Mouse (Mus musculus) limb, embryonic 14.5 days (tissue): Measurements from ENCODE around the gene Tssk4. TPM values are rescaled to one million over a fixed set of nuclear protein-coding genes. Genes with fewer than 3 reads are reported as not detected.

Experiments
- ATAC-seq: fragments of 200-750 bp; cut with Nextera tagmentation; 2 replicates; pipeline ENCODE4 v1.8.0; 2017; ENCODE audit warnings: low read depth, moderate number of reproducible peaks, moderate TSS enrichment; ENCODE audit not compliant: low FRiP score
- DNase-seq: peaks from one replicate; pipeline ENCODE4 v3.0.0-alpha.2; 2015; ENCODE audit warnings: low spot score
- H3K27ac ChIP-seq: fragments of 300-500 bp; sonication (generic); replicated peaks from 2 replicates; pipeline ENCODE4 v1.5.1; 2014; ENCODE audit warnings: low read depth, mild to moderate bottlenecking, low read length, moderate library complexity, mixed read lengths
- H3K27me3 ChIP-seq: fragments of 300-500 bp; sonication (generic); 2 replicates; pipeline ENCODE4 v1.6.1; 2014; ENCODE audit warnings: low read length, mixed read lengths; ENCODE audit not compliant: control insufficient read depth, insufficient read depth
- H3K36me3 ChIP-seq: fragments of 300-500 bp; sonication (generic); 2 replicates; pipeline ENCODE4 v1.6.1; 2014; ENCODE audit warnings: mild to moderate bottlenecking, low read length, moderate library complexity, mixed read lengths; ENCODE audit not compliant: control insufficient read depth, insufficient read depth
- H3K4me1 ChIP-seq: fragments of 300-500 bp; sonication (generic); 2 replicates; pipeline ENCODE4 v1.6.1; 2014; ENCODE audit warnings: antibody characterized with exemption, low read length, mixed read lengths; ENCODE audit not compliant: control insufficient read depth, insufficient read depth
- H3K4me2 ChIP-seq: fragments of 300-500 bp; sonication (generic); replicated peaks from 2 replicates; pipeline ENCODE4 v1.6.1; 2014; ENCODE audit warnings: low read depth, mild to moderate bottlenecking, low read length, moderate library complexity; ENCODE audit not compliant: severe bottlenecking
- H3K4me3 ChIP-seq: fragments of 300-500 bp; sonication (generic); replicated peaks from 2 replicates; pipeline ENCODE4 v1.5.1; 2014; ENCODE audit warnings: low read length
- H3K9ac ChIP-seq: fragments of 300-500 bp; sonication (generic); 2 replicates; pipeline ENCODE4 v1.6.1; 2014; ENCODE audit warnings: mild to moderate bottlenecking, low read depth, low read length, moderate library complexity; ENCODE audit not compliant: severe bottlenecking
- H3K9me3 ChIP-seq: fragments of 300-500 bp; sonication (generic); 2 replicates; pipeline ENCODE4 v1.6.1; 2016; ENCODE audit warnings: low read length; ENCODE audit not compliant: control insufficient read depth
- POLR2A ChIP-seq: fragments of 200-500 bp; IDR thresholded peaks from 2 replicates; pipeline ENCODE4 v1.8.0; 2012; ENCODE audit warnings: inconsistent platforms, mild to moderate bottlenecking, moderate library complexity, borderline replicate concordance; ENCODE audit not compliant: insufficient read depth, insufficient read length; ENCODE audit errors: extremely low read depth
- WGBS: fragments of 180-500 bp; shearing (Covaris S2); extraction: QIAGEN DNeasy Blood & Tissue Kit; methylation state at CpG from one replicate; pipeline ENCODE4 v1.1.7; 2014; 5-methylcytosine and 5-hydroxymethylcytosine counted together
- polyA plus RNA-seq, 2 experiments: library from polyadenylated mRNA; depleted of rRNA in 1 of 2; stranded (reverse) in 1 of 2; unstranded in 1 of 2; fragments of >200 nt; fragmentation: Nextera tagmentation in 1 of 2; extraction: Ambion mirVana in 1 of 2; gene quantifications; 2 replicates each; pipeline versions ENCODE4 v1.2.1 to v1.2.3; 2012 to 2014

Gene Tssk4
- polyA plus RNA-seq, 2 experiments = 1.4 to 3.3 TPM

DNA sequence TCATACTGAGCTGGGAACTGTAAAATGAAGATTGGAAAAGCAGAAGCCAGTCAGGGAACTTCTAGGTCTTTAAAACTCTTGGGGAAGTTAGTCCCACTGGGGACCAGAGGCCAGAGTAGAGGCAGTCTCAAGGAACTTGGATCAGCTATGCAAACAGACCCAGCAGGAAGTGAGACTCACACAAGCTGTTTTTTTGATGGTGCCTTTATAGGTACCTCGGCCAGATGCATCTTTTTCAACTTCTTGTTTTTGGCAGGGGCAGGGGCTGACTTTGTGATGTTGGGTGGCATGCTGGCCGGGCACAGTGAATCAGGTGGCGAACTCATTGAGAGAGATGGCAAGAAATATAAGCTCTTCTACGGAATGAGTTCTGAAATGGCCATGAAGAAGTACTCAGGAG, 27.6 kb downstream of the Tssk4 start:
- Histone ChIP-seq H3K4me1 (peaks cover 9% of the 10 kb centered on the region), H3K9ac (no peak overlapping the region), H3K27ac (no peak overlapping the region), H3K9me3 (no peaks in the 10 kb centered on the region), H3K4me2 (no peak overlapping the region), H3K4me3 (no peak overlapping the region), H3K36me3 (peaks cover 58% of the 10 kb centered on the region), H3K27me3 (no peaks in the 10 kb centered on the region)
- 80% methylated on average over 4 of the region's 4 CpGs for WGBS
- TF ChIP-seq POLR2A = no peak
- DNase-seq (no peak), ATAC-seq (no peak)

- H3K36me3 ChIP-seq = peaks cover 43% of the 10 kb centered on the region
- peak; percentile 97 for ATAC-seq
- no peaks in the 10 kb centered on the region for H3K27me3 ChIP-seq
- H3K4me3 ChIP-seq = peak within 1 kb of the TSS; percentile 74
- no peaks in the 10 kb centered on the region for H3K9me3 ChIP-seq
- peak within 1 kb of the TSS; percentile 66 for H3K4me2 ChIP-seq
- H3K9ac ChIP-seq = peak within 1 kb of the TSS; percentile 74
- peak; percentile 97 for DNase-seq
- peak within 1 kb of the TSS; percentile 85 for H3K27ac ChIP-seq
- H3K4me1 ChIP-seq = peaks cover 3% of the 10 kb centered on the region; the same call in 1 of the 2 replicates
- WGBS = under 1% methylated on average over 60 of the region's 66 CpGs
- TF ChIP-seq POLR2A = 0 out of 2 replicates have a peak, but pooled peaks have one; percentile 39
Observed at GRCm38 (mm10) chr14:55681160-55682117, 31.5 kb downstream of the Tssk4 start, which contains the start of gene Tinf2. TSS of gene Tinf2 (minus strand) at chr14:55681820.

GRCm38 (mm10) chr14:55682118-55682493, 32.1 kb downstream of the Tssk4 start:
- H3K4me3 ChIP-seq = peak overlapping the region; percentile 74
- peak overlapping the region; percentile 74; the same call in 1 of the 2 replicates for H3K9ac ChIP-seq
- H3K4me1 ChIP-seq = peaks cover 3% of the 10 kb centered on the region; the same call in 1 of the 2 replicates
- DNase-seq = no peak
- ATAC-seq = no peak; the same call in 1 of the 2 replicates
- H3K27ac ChIP-seq = peak overlapping the region; percentile 85
- peak overlapping the region; percentile 66 for H3K4me2 ChIP-seq
- no peak for TF ChIP-seq POLR2A
- H3K36me3 ChIP-seq = peaks cover 36% of the 10 kb centered on the region
- no peaks in the 10 kb centered on the region for H3K27me3 ChIP-seq
- 14% methylated on average over 3 of the region's 3 CpGs for WGBS
- no peaks in the 10 kb centered on the region for H3K9me3 ChIP-seq

DNA sequence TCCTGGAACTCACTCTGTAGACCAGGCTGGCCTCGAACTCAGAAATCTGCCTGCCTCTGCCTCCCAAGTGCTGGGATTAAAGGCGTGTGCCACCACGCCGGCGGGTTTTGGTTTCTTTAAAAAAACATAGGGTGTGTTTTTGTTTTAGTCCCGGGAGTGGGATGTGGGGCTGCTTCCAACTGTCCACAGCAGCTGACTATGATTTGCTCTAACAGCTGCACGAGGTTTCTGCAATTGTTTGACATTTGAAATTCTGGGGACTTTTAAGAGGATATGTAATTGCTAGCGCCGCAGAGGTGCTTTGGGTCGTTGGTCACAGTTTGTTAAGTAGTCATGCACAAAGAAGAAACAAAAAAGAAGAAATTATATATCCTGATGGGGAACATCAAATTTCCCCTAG, 39.4 kb downstream of the Tssk4 start:
- no peaks in the 10 kb centered on the region for H3K36me3 ChIP-seq
- no peak overlapping the region for H3K27ac ChIP-seq
- H3K9me3 ChIP-seq = no peaks in the 10 kb centered on the region
- no peak overlapping the region for H3K9ac ChIP-seq
- no peak for DNase-seq
- H3K4me3 ChIP-seq = no peak overlapping the region
- no peak for ATAC-seq
- no peak for TF ChIP-seq POLR2A
- H3K27me3 ChIP-seq = no peaks in the 10 kb centered on the region
- WGBS = 70% methylated on average over 10 of the region's 10 CpGs
- no peaks in the 10 kb centered on the region for H3K4me1 ChIP-seq
- no peak overlapping the region for H3K4me2 ChIP-seq

DNA sequence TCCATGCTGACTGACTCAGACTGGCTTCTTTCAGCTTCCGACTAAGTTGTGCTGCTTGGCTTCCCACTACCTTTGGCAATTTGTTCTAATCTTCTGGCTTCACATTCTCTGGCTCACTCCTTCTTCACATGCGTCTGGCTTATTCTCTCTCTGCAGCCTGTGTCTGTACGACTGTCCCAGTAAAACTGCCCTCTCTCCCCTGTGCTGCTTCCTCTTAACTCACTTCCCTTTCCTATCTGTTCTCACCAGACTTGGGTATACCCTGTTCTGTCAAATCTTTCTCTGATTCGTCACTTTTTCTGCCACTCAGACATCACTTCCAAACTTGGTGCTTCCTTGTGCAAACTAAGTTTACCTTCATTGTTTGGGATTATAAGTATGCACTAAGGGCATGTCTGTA, 47.2 kb downstream of the Tssk4 start:
- 85% methylated on average over 4 of the region's 4 CpGs for WGBS
- Histone ChIP-seq H3K27me3 (no peaks in the 10 kb centered on the region), H3K9me3 (no peaks in the 10 kb centered on the region), H3K36me3 (no peaks in the 10 kb centered on the region), H3K27ac (no peak overlapping the region), H3K9ac (no peak overlapping the region), H3K4me3 (no peak overlapping the region), H3K4me1 (no peaks in the 10 kb centered on the region), H3K4me2 (no peak overlapping the region)
- TF ChIP-seq POLR2A = no peak
- DNase-seq (no peak), ATAC-seq (no peak)
